Mouse (Mus musculus): Measurements from ENCODE around the gene Gfer. TPM values are rescaled to one million over a fixed set of nuclear protein-coding genes. Genes with fewer than 3 reads are reported as not detected.
A peak's percentile ranks its signal among the peaks of the same experiment; 100 is the strongest.

The Gfer gene
- polyA plus RNA-seq, 1 experiment from 2014 or later = 59.6 TPM

GRCm38 (mm10) chr17:24698715-24699114 is 2.8 kb upstream of the Gfer start:
- no peaks in the 10 kb centered on the region for H3K27me3 ChIP-seq (ENCODE audit: control insufficient read depth, insufficient read depth, low read length)
- 72% methylated on average over 9 of the region's 9 CpGs for WGBS
- H3K9me3 ChIP-seq (ENCODE audit: control insufficient read depth, low read length) = no peaks in the 10 kb centered on the region
- no peak overlapping the region for H3K9ac ChIP-seq (ENCODE audit: low read length)
- H3K4me1 ChIP-seq (ENCODE audit: control insufficient read depth, insufficient read depth, low read length) = peaks cover 10% of the 10 kb centered on the region
- ATAC-seq (ENCODE audit: low FRiP score) (no peak), DNase-seq (ENCODE audit: low spot score, missing footprints) (no peak)
- H3K4me2 ChIP-seq = no peak overlapping the region
- no peak overlapping the region for H3K27ac ChIP-seq (ENCODE audit: low read depth, low read length)
- H3K36me3 ChIP-seq (ENCODE audit: control insufficient read depth, insufficient read depth, low read length) = peaks cover 16% of the 10 kb centered on the region
- no peak overlapping the region for H3K4me3 ChIP-seq (ENCODE audit: low read depth, low read length)

- no peak overlapping the region for H3K4me2 ChIP-seq
- WGBS = 22% methylated on average over 5 of the region's 5 CpGs
- no peak for DNase-seq (ENCODE audit: low spot score, missing footprints)
- H3K4me3 ChIP-seq (ENCODE audit: low read depth, low read length) = no peak overlapping the region
- H3K27ac ChIP-seq (ENCODE audit: low read depth, low read length) = no peak overlapping the region
- no peak overlapping the region for H3K9ac ChIP-seq (ENCODE audit: low read length)
- no peaks in the 10 kb centered on the region for H3K9me3 ChIP-seq (ENCODE audit: control insufficient read depth, low read length)
- H3K27me3 ChIP-seq (ENCODE audit: control insufficient read depth, insufficient read depth, low read length) = no peaks in the 10 kb centered on the region
- H3K4me1 ChIP-seq (ENCODE audit: control insufficient read depth, insufficient read depth, low read length) = peaks cover 10% of the 10 kb centered on the region
- no peak for ATAC-seq (ENCODE audit: low FRiP score)
- H3K36me3 ChIP-seq (ENCODE audit: control insufficient read depth, insufficient read depth, low read length) = peaks cover 15% of the 10 kb centered on the region
These were observed 2.0 kb upstream of the Gfer start for GRCm38 (mm10) chr17:24697985-24698384.

DNA sequence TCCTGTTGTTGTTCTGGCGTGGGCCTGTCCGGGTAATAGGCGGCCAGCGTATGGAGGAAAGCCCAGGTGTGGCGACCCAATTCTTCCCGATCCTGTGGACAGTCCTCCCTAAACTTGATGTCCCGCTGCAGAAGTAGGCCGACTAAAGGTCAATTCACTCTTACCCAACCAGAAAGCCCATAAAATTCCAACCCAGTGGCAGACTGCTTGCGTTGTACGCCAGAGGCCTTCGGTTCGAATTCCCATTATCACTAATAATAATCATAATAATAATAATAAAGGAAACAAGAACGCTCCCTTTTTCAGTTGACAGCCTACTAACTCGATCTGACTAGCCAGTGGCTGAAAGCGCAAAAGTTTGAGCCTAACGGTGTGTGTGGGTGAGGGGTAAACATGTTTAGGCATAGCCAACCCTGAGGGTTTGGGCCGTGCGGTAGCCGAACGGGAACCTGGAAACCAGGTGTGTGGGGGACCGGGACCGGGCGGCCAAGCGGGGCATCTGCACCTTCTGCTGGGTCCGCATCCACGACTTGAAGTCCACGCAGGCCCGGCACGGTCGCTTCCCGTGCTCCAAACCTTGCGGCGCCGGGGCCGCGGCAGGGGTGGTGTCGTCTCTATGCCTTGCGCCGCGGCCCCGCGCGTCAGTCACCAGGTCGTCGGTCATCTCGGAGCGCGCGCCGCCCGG is 488 bp downstream of the Gfer start:
- Histone ChIP-seq H3K27ac (ENCODE audit: low read depth, low read length) (peak overlapping the region; percentile 59), H3K4me1 (ENCODE audit: control insufficient read depth, insufficient read depth, low read length) (peaks cover 10% of the 10 kb centered on the region), H3K36me3 (ENCODE audit: control insufficient read depth, insufficient read depth, low read length) (peaks cover under 1% of the 10 kb centered on the region; the same call in 1 of the 2 replicates), H3K9me3 (ENCODE audit: control insufficient read depth, low read length) (no peaks in the 10 kb centered on the region), H3K4me2 (peak overlapping the region; percentile 83), H3K27me3 (ENCODE audit: control insufficient read depth, insufficient read depth, low read length) (peaks cover 7% of the 10 kb centered on the region), H3K9ac (ENCODE audit: low read length) (peak overlapping the region; percentile 91), H3K4me3 (ENCODE audit: low read depth, low read length) (peak overlapping the region; percentile 89)
- DNase-seq (ENCODE audit: low spot score, missing footprints) = no peak
- ATAC-seq (ENCODE audit: low FRiP score) = no peak; the same call in 1 of the 2 replicates
- WGBS = 8% methylated on average over 48 of the region's 51 CpGs

DNA sequence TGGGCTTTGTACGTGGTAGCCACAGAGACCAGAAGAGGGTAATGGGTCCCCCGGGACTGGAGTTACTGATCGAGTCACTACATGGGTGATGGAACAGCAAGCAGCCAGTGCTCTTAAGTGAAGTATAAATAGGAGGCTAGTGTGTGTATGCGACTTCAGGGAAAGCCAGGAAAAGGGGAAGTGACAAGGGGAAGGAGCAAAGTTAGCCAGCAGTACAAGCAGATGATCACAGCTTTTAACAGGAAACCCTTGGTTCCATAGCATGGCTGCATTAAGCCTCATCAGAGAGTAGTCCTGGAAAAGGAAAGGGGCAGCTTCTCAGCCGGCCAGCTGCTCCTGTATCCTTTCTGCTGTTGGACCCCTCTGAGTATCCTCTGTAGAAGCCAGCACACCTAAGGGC is 3.6 kb downstream of the Gfer start:
- DNase-seq (ENCODE audit: low spot score, missing footprints) (no peak), ATAC-seq (ENCODE audit: low FRiP score) (no peak)
- Histone ChIP-seq H3K27ac (ENCODE audit: low read depth, low read length) (no peak overlapping the region), H3K4me1 (ENCODE audit: control insufficient read depth, insufficient read depth, low read length) (peaks cover 14% of the 10 kb centered on the region), H3K36me3 (ENCODE audit: control insufficient read depth, insufficient read depth, low read length) (no peaks in the 10 kb centered on the region), H3K4me3 (ENCODE audit: low read depth, low read length) (no peak overlapping the region), H3K4me2 (no peak overlapping the region), H3K9me3 (ENCODE audit: control insufficient read depth, low read length) (no peaks in the 10 kb centered on the region), H3K9ac (ENCODE audit: low read length) (no peak overlapping the region), H3K27me3 (ENCODE audit: control insufficient read depth, insufficient read depth, low read length) (peaks cover 36% of the 10 kb centered on the region)
- WGBS = 92% methylated on average over 5 of the region's 5 CpGs

DNA sequence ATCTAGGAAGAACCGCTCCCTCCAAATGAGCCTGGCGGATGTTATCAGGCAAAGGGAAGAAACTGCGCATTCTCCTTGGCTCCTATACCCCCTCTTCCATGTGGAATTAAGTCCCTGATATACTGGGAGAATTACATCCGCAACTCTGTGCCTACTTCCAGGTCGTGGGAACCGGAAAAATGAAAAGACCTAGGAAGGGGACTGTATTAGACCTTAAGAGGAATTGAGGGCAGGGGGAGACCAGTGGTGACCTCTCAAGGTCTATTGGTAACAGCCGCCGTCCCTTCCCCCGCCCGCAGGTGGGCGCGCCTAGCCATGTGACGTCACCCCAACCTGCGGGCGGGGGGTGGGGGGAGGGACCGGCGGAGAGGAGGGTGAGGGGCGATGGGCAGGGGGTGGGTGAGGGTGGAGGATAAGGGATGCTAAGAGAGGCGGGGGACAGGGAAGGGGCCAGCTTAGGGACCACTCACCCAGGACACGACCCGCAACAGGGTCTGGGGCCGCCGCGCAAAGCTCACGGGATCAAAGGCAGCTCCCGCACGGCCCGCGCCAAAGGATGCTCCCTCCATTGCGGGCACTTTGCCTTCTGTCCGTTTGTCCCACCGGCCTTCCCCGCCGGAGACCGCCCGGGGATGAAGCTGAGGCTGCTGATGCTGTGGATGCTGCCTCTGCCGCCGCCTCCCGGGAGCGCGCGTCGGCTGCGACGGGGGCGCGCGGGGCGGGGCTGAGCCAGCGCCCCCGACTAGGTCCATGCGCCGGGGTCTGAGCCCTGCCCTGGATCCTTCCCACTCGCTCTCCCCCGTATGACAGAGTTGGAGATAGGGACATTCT is 6.5 kb downstream of the Gfer start, which contains the start of gene Syngr3:
Gene Syngr3, minus strand, starts transcription at position 705 of the 831 bp plus-strand sequence.
- Histone ChIP-seq H3K9ac (ENCODE audit: low read length) (peak within 1 kb of the TSS; percentile 73), H3K4me1 (ENCODE audit: control insufficient read depth, insufficient read depth, low read length) (peaks cover 6% of the 10 kb centered on the region), H3K27ac (ENCODE audit: low read depth, low read length) (no peak within 1 kb of the TSS), H3K36me3 (ENCODE audit: control insufficient read depth, insufficient read depth, low read length) (no peaks in the 10 kb centered on the region), H3K9me3 (ENCODE audit: control insufficient read depth, low read length) (no peaks in the 10 kb centered on the region), H3K4me2 (peak within 1 kb of the TSS; percentile 92), H3K4me3 (ENCODE audit: low read depth, low read length) (peak within 1 kb of the TSS; percentile 64), H3K27me3 (ENCODE audit: control insufficient read depth, insufficient read depth, low read length) (peaks cover 42% of the 10 kb centered on the region)
- WGBS = 1% methylated on average over 53 of the region's 55 CpGs
- DNase-seq (ENCODE audit: low spot score, missing footprints) (peak; percentile 96), ATAC-seq (ENCODE audit: low FRiP score) (peak; percentile 64)

GRCm38 (mm10) chr17:24687599-24687998 is 8.4 kb downstream of the Gfer start:
- no peak for ATAC-seq (ENCODE audit: low FRiP score)
- H3K4me2 ChIP-seq = peak overlapping the region; percentile 36
- H3K9me3 ChIP-seq (ENCODE audit: control insufficient read depth, low read length) = no peaks in the 10 kb centered on the region
- 22% methylated on average over 23 of the region's 23 CpGs for WGBS
- peaks cover 42% of the 10 kb centered on the region for H3K27me3 ChIP-seq (ENCODE audit: control insufficient read depth, insufficient read depth, low read length)
- DNase-seq (ENCODE audit: low spot score, missing footprints) = peak; percentile 88
- peaks cover 4% of the 10 kb centered on the region; the same call in 1 of the 2 replicates for H3K4me1 ChIP-seq (ENCODE audit: control insufficient read depth, insufficient read depth, low read length)
- H3K27ac ChIP-seq (ENCODE audit: low read depth, low read length) = no peak overlapping the region
- peak overlapping the region; percentile 4; the same call in 1 of the 2 replicates for H3K4me3 ChIP-seq (ENCODE audit: low read depth, low read length)
- H3K36me3 ChIP-seq (ENCODE audit: control insufficient read depth, insufficient read depth, low read length) = no peaks in the 10 kb centered on the region
- no peak overlapping the region for H3K9ac ChIP-seq (ENCODE audit: low read length)

DNA sequence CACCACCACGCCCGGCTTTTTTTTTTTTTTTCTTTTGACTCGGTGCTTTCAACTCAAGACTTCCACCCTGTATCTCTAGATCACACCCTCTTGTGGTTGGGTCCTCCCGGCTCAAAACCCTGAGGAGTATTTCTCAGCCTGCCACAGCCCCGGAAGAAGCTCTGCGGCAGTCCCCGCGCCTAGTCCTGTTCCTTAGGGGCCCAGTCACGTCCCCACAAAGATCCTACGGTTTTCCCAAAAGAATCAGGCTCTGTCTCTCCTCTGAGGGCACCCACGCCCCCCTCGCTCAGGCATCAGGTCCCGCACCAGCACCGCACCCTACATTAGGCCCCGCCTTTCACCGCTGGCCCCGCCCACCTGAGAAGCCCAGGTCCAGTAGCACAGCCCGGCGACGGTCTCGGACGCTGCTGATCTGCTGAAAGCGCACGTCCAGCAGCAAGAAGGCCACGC is 8.8 kb downstream of the Gfer start:
- H3K4me3 ChIP-seq (ENCODE audit: low read depth, low read length) = peak overlapping the region; percentile 4; the same call in 1 of the 2 replicates
- no peak overlapping the region for H3K27ac ChIP-seq (ENCODE audit: low read depth, low read length)
- WGBS = 5% methylated on average over 25 of the region's 25 CpGs
- peak; percentile 34; the same call in 1 of the 2 replicates for ATAC-seq (ENCODE audit: low FRiP score)
- no peaks in the 10 kb centered on the region for H3K9me3 ChIP-seq (ENCODE audit: control insufficient read depth, low read length)
- peak; percentile 93 for DNase-seq (ENCODE audit: low spot score, missing footprints)
- no peaks in the 10 kb centered on the region for H3K36me3 ChIP-seq (ENCODE audit: control insufficient read depth, insufficient read depth, low read length)
- peak overlapping the region; percentile 36 for H3K4me2 ChIP-seq
- H3K9ac ChIP-seq (ENCODE audit: low read length) = no peak overlapping the region
- H3K27me3 ChIP-seq (ENCODE audit: control insufficient read depth, insufficient read depth, low read length) = peaks cover 42% of the 10 kb centered on the region
- H3K4me1 ChIP-seq (ENCODE audit: control insufficient read depth, insufficient read depth, low read length) = peaks cover 4% of the 10 kb centered on the region; the same call in 1 of the 2 replicates

DNA sequence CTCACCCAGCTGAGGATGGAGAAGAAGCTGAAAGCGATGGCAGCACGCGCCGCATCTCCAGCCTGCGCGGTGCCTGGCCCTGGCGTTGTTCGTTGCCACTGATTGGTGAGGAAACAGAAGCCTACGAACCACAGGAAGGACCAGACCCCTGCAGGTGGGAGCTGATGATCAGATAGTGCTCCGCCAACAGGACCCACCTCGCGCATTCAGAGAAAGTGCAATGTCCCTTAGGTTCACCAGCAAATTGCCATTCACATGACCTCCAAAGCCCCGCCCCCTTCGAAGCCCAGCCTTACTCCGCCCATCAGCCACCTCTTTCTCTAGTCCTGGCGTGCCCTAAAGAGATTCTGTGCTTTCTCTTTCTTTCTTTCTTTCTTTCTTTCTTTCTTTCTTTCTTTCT is 9.4 kb downstream of the Gfer start:
- Histone ChIP-seq H3K9ac (ENCODE audit: low read length) (no peak overlapping the region), H3K4me2 (no peak overlapping the region), H3K27ac (ENCODE audit: low read depth, low read length) (no peak overlapping the region), H3K9me3 (ENCODE audit: control insufficient read depth, low read length) (no peaks in the 10 kb centered on the region), H3K27me3 (ENCODE audit: control insufficient read depth, insufficient read depth, low read length) (peaks cover 42% of the 10 kb centered on the region), H3K36me3 (ENCODE audit: control insufficient read depth, insufficient read depth, low read length) (peaks cover 1% of the 10 kb centered on the region; the same call in 1 of the 2 replicates), H3K4me1 (ENCODE audit: control insufficient read depth, insufficient read depth, low read length) (peaks cover 4% of the 10 kb centered on the region; the same call in 1 of the 2 replicates), H3K4me3 (ENCODE audit: low read depth, low read length) (no peak overlapping the region)
- WGBS = 28% methylated on average over 16 of the region's 16 CpGs
- DNase-seq (ENCODE audit: low spot score, missing footprints) (peak; percentile 86), ATAC-seq (ENCODE audit: low FRiP score) (no peak)
